Mouse (Mus musculus): ENCODE results near the gene Slc22a1. TPM values are rescaled to one million over a fixed set of nuclear protein-coding genes. Genes with fewer than 3 reads are reported as not detected.

Slc22a1 gene
- polyA plus RNA-seq, 1 experiment from 2014 or later, result 0.90 TPM

DNA sequence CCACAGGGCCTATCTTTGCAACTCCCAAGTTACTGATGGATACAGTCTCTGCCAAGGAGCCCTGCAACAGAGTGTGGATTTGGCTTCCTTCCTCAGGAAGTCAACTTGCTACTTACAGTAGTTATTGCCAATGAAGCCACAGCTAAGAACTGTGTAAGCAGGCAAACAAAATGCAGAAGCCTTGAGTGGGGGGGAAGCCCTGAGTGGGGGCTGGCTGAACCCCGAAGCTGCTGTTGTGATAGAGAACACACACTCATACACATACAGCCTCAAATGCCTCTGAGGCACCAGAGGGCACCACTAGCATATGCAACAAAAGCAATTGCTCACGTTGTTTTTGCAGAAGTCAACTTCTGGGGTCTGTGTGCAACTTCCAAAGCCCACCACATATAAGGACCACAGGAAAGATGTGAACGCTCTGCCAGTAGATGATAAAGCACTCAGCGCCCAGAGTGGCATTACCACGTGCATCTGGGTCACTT is 38.5 kb upstream of the Slc22a1 start:
- H3K36me3 ChIP-seq (ENCODE audit: control insufficient read depth, insufficient read depth, low read length), result peaks cover 42% of the 10 kb centered on the region
- WGBS, result 79% methylated on average over 5 of the region's 5 CpGs
- H3K27ac ChIP-seq (ENCODE audit: low read length), result no peak overlapping the region

DNA sequence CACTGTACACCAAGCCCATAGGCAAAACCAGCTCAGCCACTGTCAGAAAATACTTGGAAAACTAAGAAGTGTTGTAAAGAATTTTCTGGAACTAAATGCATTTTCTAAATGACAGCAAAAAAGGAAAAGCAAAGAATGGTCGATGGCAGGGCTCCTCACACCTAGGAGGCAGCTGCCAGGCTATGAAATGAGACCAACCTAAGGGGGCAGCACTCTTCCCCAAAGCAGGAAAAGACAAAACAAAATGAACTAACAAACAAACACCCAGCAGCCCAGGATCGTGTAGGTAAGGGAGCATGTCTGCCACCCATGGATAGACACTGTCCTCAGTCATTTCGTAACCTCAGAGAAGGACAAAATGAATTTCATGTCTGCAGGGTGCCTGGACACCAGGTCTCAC is 37.4 kb upstream of the Slc22a1 start:
- H3K4me3 ChIP-seq (ENCODE audit: low read depth, low read length), result no peak overlapping the region
- H3K9me3 ChIP-seq (ENCODE audit: control insufficient read depth, low read depth, low read length), result no peaks in the 10 kb centered on the region
- H3K9ac ChIP-seq (replicated peaks; ENCODE audit: low read depth, low read length), result no peak overlapping the region
- 76% methylated on average over 3 of the region's 3 CpGs for WGBS
- H3K4me2 ChIP-seq (replicated peaks; ENCODE audit: low read depth, low read length), result no peak overlapping the region
- no peaks in the 10 kb centered on the region for H3K27me3 ChIP-seq (ENCODE audit: control insufficient read depth, insufficient read depth, low read length)
- ATAC-seq (ENCODE audit: insufficient number of reproducible peaks, insufficient read depth, low FRiP score, low read depth), result no peak
- no peak overlapping the region; the same call in 1 of the 2 replicates for H3K27ac ChIP-seq (ENCODE audit: low read length)
- H3K36me3 ChIP-seq (ENCODE audit: control insufficient read depth, insufficient read depth, low read length), result peaks cover 47% of the 10 kb centered on the region
- no peaks in the 10 kb centered on the region for H3K4me1 ChIP-seq (ENCODE audit: control insufficient read depth, insufficient read depth, low read length)

More for the DNA sequence above, 38.5 kb upstream of the Slc22a1 start:
- no peak for ATAC-seq (ENCODE audit: insufficient number of reproducible peaks, insufficient read depth, low FRiP score, low read depth)
- Histone ChIP-seq H3K9me3 (ENCODE audit: control insufficient read depth, low read depth, low read length) (no peaks in the 10 kb centered on the region), H3K4me1 (ENCODE audit: control insufficient read depth, insufficient read depth, low read length) (no peaks in the 10 kb centered on the region), H3K4me2 (replicated peaks; ENCODE audit: low read depth, low read length) (no peak overlapping the region), H3K27me3 (ENCODE audit: control insufficient read depth, insufficient read depth, low read length) (no peaks in the 10 kb centered on the region), H3K4me3 (ENCODE audit: low read depth, low read length) (no peak overlapping the region), H3K9ac (replicated peaks; ENCODE audit: low read depth, low read length) (no peak overlapping the region)

DNA sequence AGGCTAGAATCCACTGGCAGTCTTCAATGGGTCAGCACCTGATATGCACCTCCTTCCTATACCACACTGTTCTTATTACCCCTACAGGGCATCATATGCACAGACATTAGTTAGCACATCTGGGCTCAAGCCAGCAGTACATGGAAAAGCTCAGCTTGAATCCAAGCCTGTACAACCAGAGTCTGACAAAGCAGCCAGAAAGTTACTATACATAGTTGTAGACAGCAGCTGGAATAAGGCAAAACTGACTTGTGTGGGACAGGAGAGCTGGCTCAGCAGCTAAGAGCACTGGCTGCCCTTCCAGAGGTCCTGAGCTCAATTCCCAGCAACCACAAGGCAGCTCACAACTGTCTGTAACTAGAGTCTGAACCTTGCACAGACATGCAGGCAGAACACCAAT is 36.6 kb upstream of the Slc22a1 start:
- no peaks in the 10 kb centered on the region for H3K4me1 ChIP-seq (ENCODE audit: control insufficient read depth, insufficient read depth, low read length)
- no peak for ATAC-seq (ENCODE audit: insufficient number of reproducible peaks, insufficient read depth, low FRiP score, low read depth)
- no peak overlapping the region for H3K9ac ChIP-seq (replicated peaks; ENCODE audit: low read depth, low read length)
- no peak overlapping the region for H3K27ac ChIP-seq (ENCODE audit: low read length)
- no peak overlapping the region for H3K4me2 ChIP-seq (replicated peaks; ENCODE audit: low read depth, low read length)
- no peak overlapping the region for H3K4me3 ChIP-seq (ENCODE audit: low read depth, low read length)
- H3K9me3 ChIP-seq (ENCODE audit: control insufficient read depth, low read depth, low read length), result no peaks in the 10 kb centered on the region
- no peaks in the 10 kb centered on the region for H3K27me3 ChIP-seq (ENCODE audit: control insufficient read depth, insufficient read depth, low read length)
- peaks cover 52% of the 10 kb centered on the region for H3K36me3 ChIP-seq (ENCODE audit: control insufficient read depth, insufficient read depth, low read length)

DNA sequence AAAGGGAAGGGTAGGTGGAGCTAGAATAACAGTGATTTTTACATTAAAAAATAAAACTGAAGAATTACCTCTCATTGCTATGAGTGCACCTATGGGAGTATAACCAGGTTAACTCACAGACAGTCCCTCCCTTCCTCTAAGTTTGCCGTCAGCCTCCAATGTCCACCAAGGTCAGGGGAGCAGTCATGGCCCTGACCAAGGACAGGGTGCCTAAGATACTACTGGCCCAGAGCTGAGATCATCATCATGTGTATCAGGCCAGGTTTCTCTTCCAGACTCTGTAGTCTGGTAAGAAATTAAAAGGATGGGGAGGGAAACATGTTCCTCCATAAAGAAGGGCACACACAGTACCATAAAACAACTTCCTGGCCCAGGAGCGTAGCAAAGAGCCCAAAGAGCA is 35.3 kb upstream of the Slc22a1 start:
- peaks cover 48% of the 10 kb centered on the region for H3K36me3 ChIP-seq (ENCODE audit: control insufficient read depth, insufficient read depth, low read length)
- WGBS, result 96% methylated on average over 2 of the region's 2 CpGs

GRCm38 (mm10) chr17:12710050-12710780 is 34.6 kb upstream of the Slc22a1 start:
- H3K27me3 ChIP-seq (ENCODE audit: control insufficient read depth, insufficient read depth, low read length), result no peaks in the 10 kb centered on the region
- H3K9me3 ChIP-seq (ENCODE audit: control insufficient read depth, low read depth, low read length), result no peaks in the 10 kb centered on the region
- no peaks in the 10 kb centered on the region for H3K4me1 ChIP-seq (ENCODE audit: control insufficient read depth, insufficient read depth, low read length)
- no peak overlapping the region for H3K4me2 ChIP-seq (replicated peaks; ENCODE audit: low read depth, low read length)
- WGBS, result 88% methylated on average over 13 of the region's 13 CpGs
- no peak overlapping the region for H3K9ac ChIP-seq (replicated peaks; ENCODE audit: low read depth, low read length)
- no peak overlapping the region for H3K27ac ChIP-seq (ENCODE audit: low read length)
- peaks cover 50% of the 10 kb centered on the region for H3K36me3 ChIP-seq (ENCODE audit: control insufficient read depth, insufficient read depth, low read length)
- ATAC-seq (ENCODE audit: insufficient number of reproducible peaks, insufficient read depth, low FRiP score, low read depth), result no peak
- no peak overlapping the region for H3K4me3 ChIP-seq (ENCODE audit: low read depth, low read length)

More for the DNA sequence above, 35.3 kb upstream of the Slc22a1 start:
- no peak overlapping the region for H3K4me3 ChIP-seq (ENCODE audit: low read depth, low read length)
- H3K4me1 ChIP-seq (ENCODE audit: control insufficient read depth, insufficient read depth, low read length), result no peaks in the 10 kb centered on the region
- H3K4me2 ChIP-seq (replicated peaks; ENCODE audit: low read depth, low read length), result no peak overlapping the region
- H3K27me3 ChIP-seq (ENCODE audit: control insufficient read depth, insufficient read depth, low read length), result no peaks in the 10 kb centered on the region
- H3K9me3 ChIP-seq (ENCODE audit: control insufficient read depth, low read depth, low read length), result no peaks in the 10 kb centered on the region
- ATAC-seq (ENCODE audit: insufficient number of reproducible peaks, insufficient read depth, low FRiP score, low read depth), result no peak
- H3K27ac ChIP-seq (ENCODE audit: low read length), result no peak overlapping the region
- H3K9ac ChIP-seq (replicated peaks; ENCODE audit: low read depth, low read length), result no peak overlapping the region

GRCm38 (mm10) chr17:12708398-12708797 is 32.8 kb upstream of the Slc22a1 start:
- H3K4me1 ChIP-seq (ENCODE audit: control insufficient read depth, insufficient read depth, low read length), result no peaks in the 10 kb centered on the region
- H3K27me3 ChIP-seq (ENCODE audit: control insufficient read depth, insufficient read depth, low read length), result no peaks in the 10 kb centered on the region
- no peak for ATAC-seq (ENCODE audit: insufficient number of reproducible peaks, insufficient read depth, low FRiP score, low read depth)
- no peak overlapping the region for H3K4me2 ChIP-seq (replicated peaks; ENCODE audit: low read depth, low read length)
- 78% methylated on average over 3 of the region's 3 CpGs for WGBS
- no peak overlapping the region for H3K9ac ChIP-seq (replicated peaks; ENCODE audit: low read depth, low read length)
- H3K4me3 ChIP-seq (ENCODE audit: low read depth, low read length), result no peak overlapping the region
- H3K27ac ChIP-seq (ENCODE audit: low read length), result no peak overlapping the region
- H3K36me3 ChIP-seq (ENCODE audit: control insufficient read depth, insufficient read depth, low read length), result peaks cover 60% of the 10 kb centered on the region
- no peaks in the 10 kb centered on the region for H3K9me3 ChIP-seq (ENCODE audit: control insufficient read depth, low read depth, low read length)

DNA sequence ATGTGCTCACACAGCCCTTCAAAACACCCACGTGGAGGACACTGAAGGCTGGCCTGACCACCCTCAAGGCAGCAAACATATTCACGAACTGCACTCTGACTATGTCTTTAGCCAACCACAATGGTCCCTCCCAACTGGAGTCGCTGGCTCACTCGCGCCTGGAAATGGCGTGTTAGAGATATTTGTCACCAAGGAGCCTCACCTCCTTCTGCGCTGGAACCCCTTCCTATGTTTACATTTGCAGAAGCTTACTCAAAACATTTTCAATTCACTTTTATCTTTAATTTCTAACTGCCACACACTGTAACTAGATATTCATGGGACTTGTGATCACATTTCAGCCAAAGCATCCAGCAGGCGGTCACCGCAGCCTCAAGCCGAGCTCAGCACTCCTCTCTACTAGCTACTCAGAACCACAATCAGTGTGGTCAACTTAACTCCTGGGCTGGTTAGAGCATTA is 31.0 kb upstream of the Slc22a1 start:
- Histone ChIP-seq H3K9me3 (ENCODE audit: control insufficient read depth, low read depth, low read length) (no peaks in the 10 kb centered on the region), H3K4me3 (ENCODE audit: low read depth, low read length) (no peak overlapping the region), H3K27ac (ENCODE audit: low read length) (no peak overlapping the region), H3K27me3 (ENCODE audit: control insufficient read depth, insufficient read depth, low read length) (no peaks in the 10 kb centered on the region), H3K9ac (replicated peaks; ENCODE audit: low read depth, low read length) (no peak overlapping the region), H3K4me1 (ENCODE audit: control insufficient read depth, insufficient read depth, low read length) (no peaks in the 10 kb centered on the region), H3K4me2 (replicated peaks; ENCODE audit: low read depth, low read length) (no peak overlapping the region), H3K36me3 (ENCODE audit: control insufficient read depth, insufficient read depth, low read length) (peaks cover 68% of the 10 kb centered on the region)
- ATAC-seq (ENCODE audit: insufficient number of reproducible peaks, insufficient read depth, low FRiP score, low read depth), result no peak
- 57% methylated on average over 10 of the region's 10 CpGs for WGBS

GRCm38 (mm10) chr17:12702901-12703300 is 27.3 kb upstream of the Slc22a1 start:
- Histone ChIP-seq H3K9me3 (ENCODE audit: control insufficient read depth, low read depth, low read length) (no peaks in the 10 kb centered on the region), H3K4me3 (ENCODE audit: low read depth, low read length) (no peak overlapping the region), H3K4me2 (replicated peaks; ENCODE audit: low read depth, low read length) (no peak overlapping the region), H3K4me1 (ENCODE audit: control insufficient read depth, insufficient read depth, low read length) (no peaks in the 10 kb centered on the region), H3K27me3 (ENCODE audit: control insufficient read depth, insufficient read depth, low read length) (no peaks in the 10 kb centered on the region), H3K9ac (replicated peaks; ENCODE audit: low read depth, low read length) (no peak overlapping the region), H3K36me3 (ENCODE audit: control insufficient read depth, insufficient read depth, low read length) (peaks cover 68% of the 10 kb centered on the region), H3K27ac (ENCODE audit: low read length) (no peak overlapping the region)
- ATAC-seq (ENCODE audit: insufficient number of reproducible peaks, insufficient read depth, low FRiP score, low read depth), result no peak
- 75% methylated on average over 5 of the region's 5 CpGs for WGBS

GRCm38 (mm10) chr17:12700373-12700772 is 24.7 kb upstream of the Slc22a1 start:
- Histone ChIP-seq H3K9ac (replicated peaks; ENCODE audit: low read depth, low read length) (no peak overlapping the region), H3K9me3 (ENCODE audit: control insufficient read depth, low read depth, low read length) (0 out of 2 replicates have a peak, but pooled peaks cover 3% of the 10 kb centered on the region), H3K4me1 (ENCODE audit: control insufficient read depth, insufficient read depth, low read length) (no peaks in the 10 kb centered on the region), H3K27ac (ENCODE audit: low read length) (no peak overlapping the region), H3K36me3 (ENCODE audit: control insufficient read depth, insufficient read depth, low read length) (peaks cover 63% of the 10 kb centered on the region), H3K4me2 (replicated peaks; ENCODE audit: low read depth, low read length) (no peak overlapping the region), H3K4me3 (ENCODE audit: low read depth, low read length) (no peak overlapping the region), H3K27me3 (ENCODE audit: control insufficient read depth, insufficient read depth, low read length) (no peaks in the 10 kb centered on the region)
- 94% methylated on average over 6 of the region's 6 CpGs for WGBS
- no peak for ATAC-seq (ENCODE audit: insufficient number of reproducible peaks, insufficient read depth, low FRiP score, low read depth)

All from stomach, embryonic 14.5 days (tissue).